ENCODE assay signal across 8 mouse cellular contexts in genomic region chr3:121344951-121345642, GRCm38 (mm10). TPM values are rescaled to one million over a fixed set of nuclear protein-coding genes. Genes with fewer than 3 reads are reported as not detected.
DNase-seq lines count a peak whose midpoint lies in the region; ATAC-seq lines count a peak whose summit lies in the region.

No protein-coding gene starts in this region.

- DNase-seq in forebrain, embryonic 11.5 days (ENCODE audit: low spot score), result no peak
- peak; percentile 80 for DNase-seq in 416B (ENCODE audit: low read depth)
- DNase-seq in embryonic facial prominence, embryonic 14.5 days (ENCODE audit: low spot score), result no peak
- DNase-seq in left cerebral cortex, postnatal 4 days, result no peak
- DNase-seq in right cerebral cortex, postnatal 25 days, result no peak

- H3K4me3 ChIP-seq in forebrain, embryonic 15.5 days, result no peak overlapping the region
- H3K4me3 ChIP-seq in forebrain, embryonic 11.5 days (ENCODE audit: low read depth, low read length), result no peak overlapping the region
- H3K4me3 ChIP-seq in embryonic facial prominence, embryonic 14.5 days (ENCODE audit: low read depth, low read length), result no peak overlapping the region
- no peak overlapping the region for H3K4me3 ChIP-seq in liver, embryonic 15.5 days (replicated peaks)

- no peaks in the 10 kb centered on the region for H3K9me3 ChIP-seq in forebrain, embryonic 15.5 days
- H3K9me3 ChIP-seq in forebrain, embryonic 11.5 days (ENCODE audit: control insufficient read depth, low read length), result no peaks in the 10 kb centered on the region
- no peaks in the 10 kb centered on the region for H3K9me3 ChIP-seq in embryonic facial prominence, embryonic 14.5 days (ENCODE audit: control insufficient read depth, low read length)
- H3K9me3 ChIP-seq in liver, embryonic 15.5 days (replicated peaks), result no peaks in the 10 kb centered on the region

- H3K4me2 ChIP-seq in forebrain, embryonic 15.5 days (replicated peaks), result no peak overlapping the region
- H3K4me2 ChIP-seq in forebrain, embryonic 11.5 days (ENCODE audit: low read depth, low read length, severe bottlenecking), result no peak overlapping the region
- H3K4me2 ChIP-seq in embryonic facial prominence, embryonic 14.5 days (ENCODE audit: low read depth, low read length), result no peak overlapping the region
- no peak overlapping the region for H3K4me2 ChIP-seq in liver, embryonic 15.5 days

- H3K4me1 ChIP-seq in forebrain, embryonic 15.5 days, result peaks cover 30% of the 10 kb centered on the region
- peaks cover 14% of the 10 kb centered on the region; the same call in 1 of the 2 replicates for H3K4me1 ChIP-seq in forebrain, embryonic 11.5 days (replicated peaks; ENCODE audit: control insufficient read depth, insufficient read depth, low read length)
- H3K4me1 ChIP-seq in embryonic facial prominence, embryonic 14.5 days (ENCODE audit: control insufficient read depth, insufficient read depth, low read length), result peaks cover 67% of the 10 kb centered on the region
- H3K4me1 ChIP-seq in liver, embryonic 15.5 days (replicated peaks), result peaks cover 20% of the 10 kb centered on the region

- WGBS in forebrain, embryonic 15.5 days, result 59% methylated on average over 10 of the region's 11 CpGs
- WGBS in forebrain, embryonic 11.5 days, result 71% methylated on average over 11 of the region's 11 CpGs
- WGBS in embryonic facial prominence, embryonic 14.5 days, result 38% methylated on average over 11 of the region's 11 CpGs
- WGBS in liver, embryonic 15.5 days (ENCODE audit: insufficient replicate concordance), result 22% methylated on average over 11 of the region's 11 CpGs

- no peaks in the 10 kb centered on the region for H3K27me3 ChIP-seq in forebrain, embryonic 15.5 days
- H3K27me3 ChIP-seq in forebrain, embryonic 11.5 days (ENCODE audit: control insufficient read depth, insufficient read depth, low read length), result no peaks in the 10 kb centered on the region
- H3K27me3 ChIP-seq in embryonic facial prominence, embryonic 14.5 days (replicated peaks; ENCODE audit: control insufficient read depth, insufficient read depth, low read length), result no peaks in the 10 kb centered on the region
- no peaks in the 10 kb centered on the region for H3K27me3 ChIP-seq in liver, embryonic 15.5 days

- intact Hi-C loops in left cerebral cortex, postnatal 4 days (cut with DNase I), result no loop called here

- no peak for ATAC-seq in forebrain, embryonic 15.5 days (replicated peaks)
- no peak for ATAC-seq in forebrain, embryonic 11.5 days (replicated peaks; ENCODE audit: low FRiP score)
- ATAC-seq in embryonic facial prominence, embryonic 14.5 days (ENCODE audit: low read depth), result no peak
- ATAC-seq in liver, embryonic 15.5 days (ENCODE audit: insufficient read depth), result peak; percentile 12; the same call in 1 of the 2 replicates
- no peak for ATAC-seq in frontal cortex, adult (ENCODE audit: low TSS enrichment)

- H3K36me3 ChIP-seq in forebrain, embryonic 15.5 days, result no peaks in the 10 kb centered on the region
- no peaks in the 10 kb centered on the region for H3K36me3 ChIP-seq in forebrain, embryonic 11.5 days (ENCODE audit: control insufficient read depth, insufficient read depth, low read length)
- H3K36me3 ChIP-seq in embryonic facial prominence, embryonic 14.5 days (ENCODE audit: control insufficient read depth, insufficient read depth, low read length), result no peaks in the 10 kb centered on the region
- H3K36me3 ChIP-seq in liver, embryonic 15.5 days (replicated peaks), result no peaks in the 10 kb centered on the region

- no peak overlapping the region for H3K9ac ChIP-seq in forebrain, embryonic 15.5 days (replicated peaks)
- H3K9ac ChIP-seq in forebrain, embryonic 11.5 days (ENCODE audit: low read length), result no peak overlapping the region
- no peak overlapping the region for H3K9ac ChIP-seq in embryonic facial prominence, embryonic 14.5 days (ENCODE audit: low read depth, low read length)
- no peak overlapping the region for H3K9ac ChIP-seq in liver, embryonic 15.5 days

- H3K27ac ChIP-seq in forebrain, embryonic 15.5 days (replicated peaks), result peak overlapping the region; percentile 37; the same call in 1 of the 2 replicates
- H3K27ac ChIP-seq in forebrain, embryonic 11.5 days (ENCODE audit: low read depth, low read length), result no peak overlapping the region
- H3K27ac ChIP-seq in embryonic facial prominence, embryonic 14.5 days (replicated peaks; ENCODE audit: low read depth, low read length), result peak overlapping the region; percentile 82
- peak overlapping the region; percentile 64 for H3K27ac ChIP-seq in liver, embryonic 15.5 days (replicated peaks)

RNA-seq across cellular contexts. Expression of gene Alg14, which starts 53.5 kb away (rescaled TPM):
- polyA plus RNA-seq in forebrain, embryonic 15.5 days (2015; fragmentation: Nextera tagmentation; extraction: Ambion mirVana), result 28.9 and 34.5 TPM in 2 replicates
- 28.9 and 30.2 TPM in 2 replicates for polyA plus RNA-seq in forebrain, embryonic 11.5 days (2014; fragmentation: Nextera tagmentation; extraction: Ambion mirVana)
- polyA plus RNA-seq in embryonic facial prominence, embryonic 14.5 days (2014; fragmentation: Nextera tagmentation; extraction: Ambion mirVana), result 38.8 and 49.6 TPM in 2 replicates
- 12.7 and 13.5 TPM in 2 replicates for polyA plus RNA-seq in liver, embryonic 15.5 days (2015; fragmentation: Nextera tagmentation; extraction: Ambion mirVana)
- 10 to 100 TPM; 17.9 to 22.0 TPM for total RNA-seq in left cerebral cortex, postnatal 4 days (2021)
